Mouse (Mus musculus) CH12.LX (cell line): ENCODE measurements at regions not wholly inside any gene's neighbourhood (a gene's known extent, or its start where the extent isn't known, plus 50 kb on each side); places are given as distances from the start of the nearest gene placed in this dataset.

ENCODE experiments used
- DNase-seq: peaks from one replicate; pipeline ENCODE4 v3.0.0-alpha.2; 2013; ENCODE audit errors: extremely low read depth
- H3K27ac ChIP-seq: 2 replicates; pipeline ENCODE4 v1.5.1; 2012; ENCODE audit warnings: low read depth, mild to moderate bottlenecking, control low read depth, moderate library complexity; ENCODE audit not compliant: insufficient read depth
- H3K27me3 ChIP-seq: replicated peaks from 2 replicates; pipeline ENCODE3; 2012; ENCODE audit warnings: inconsistent platforms
- H3K36me3 ChIP-seq, 2 experiments: replicated peaks in 1 of 2; 2 replicates each; pipeline versions ENCODE3 to v1.6.1; 2012; ENCODE audit warnings: inconsistent platforms in 1 of 2, low read length in 1 of 2, mild to moderate bottlenecking in 1 of 2, mixed read lengths in 1 of 2, moderate library complexity in 1 of 2; ENCODE audit not compliant: control insufficient read depth in 1 of 2, insufficient read depth in 1 of 2
- H3K4me1 ChIP-seq, 2 experiments: 2 replicates each; pipeline ENCODE4 v1.6.1; 2012; ENCODE audit warnings: inconsistent platforms in 1 of 2, moderate library complexity in 1 of 2; ENCODE audit not compliant: insufficient read depth in 2 of 2, control insufficient read depth in 1 of 2
- H3K4me2 ChIP-seq: 2 replicates; pipeline ENCODE4 v1.6.1; 2012; ENCODE audit warnings: low read depth, mild to moderate bottlenecking, control low read depth; ENCODE audit not compliant: poor library complexity, insufficient read depth, severe bottlenecking
- H3K4me3 ChIP-seq, 3 experiments: fragments of 150-350 bp in 1 of 3; sonication (generic) in 1 of 3; replicated peaks in 1 of 3; 2 replicates each; pipeline versions ENCODE3 to v1.5.1; 2011 to 2012; ENCODE audit warnings: low read depth in 2 of 3, low read length in 2 of 3, mild to moderate bottlenecking in 2 of 3, moderate library complexity in 2 of 3, control low read depth in 1 of 3, improper control_type of control experiment in 1 of 3, inconsistent platforms in 1 of 3, mixed read lengths in 1 of 3; ENCODE audit not compliant: poor library complexity in 1 of 3
- H3K79me2 ChIP-seq: replicated peaks from 2 replicates; pipeline ENCODE4 v1.6.1; 2012; ENCODE audit warnings: mild to moderate bottlenecking, moderate library complexity; ENCODE audit not compliant: control insufficient read depth, poor library complexity, insufficient read depth, severe bottlenecking; ENCODE audit errors: extremely low read depth
- H3K9ac ChIP-seq: 2 replicates; pipeline ENCODE4 v1.6.1; 2012; ENCODE audit warnings: low read depth, mild to moderate bottlenecking, control low read depth, moderate library complexity; ENCODE audit not compliant: insufficient read depth
- H3K9me3 ChIP-seq: replicated peaks from 2 replicates; pipeline ENCODE3; 2012; ENCODE audit warnings: low read length, inconsistent platforms, mixed read lengths
- CHD1 ChIP-seq: IDR thresholded peaks from 2 replicates; pipeline ENCODE4 v1.6.1; 2012; ENCODE audit warnings: low read depth, low read length, improper control_type of control experiment, inconsistent platforms
- CTCF ChIP-seq, 2 experiments: IDR thresholded peaks in 1 of 2; conservative IDR thresholded peaks in 1 of 2; 2 replicates each; pipeline ENCODE4 v1.5.1; 2011 to 2012; ENCODE audit warnings: low read depth in 2 of 2, low read length in 2 of 2, improper control_type of control experiment in 1 of 2, inconsistent platforms in 1 of 2, mild to moderate bottlenecking in 1 of 2, moderate library complexity in 1 of 2
- ELF1 ChIP-seq: IDR thresholded peaks from 2 replicates; pipeline ENCODE4 v1.6.1; 2014; ENCODE audit warnings: low read depth, mild to moderate bottlenecking, inconsistent platforms, low read length, improper control_type of control experiment
- MYC ChIP-seq: IDR thresholded peaks from 2 replicates; pipeline ENCODE4 v1.6.1; 2011; ENCODE audit warnings: low read depth, mild to moderate bottlenecking, improper control_type of control experiment, low read length
- NRF1 ChIP-seq: IDR thresholded peaks from 2 replicates; pipeline ENCODE4 v1.6.1; 2014; ENCODE audit warnings: low read depth, mild to moderate bottlenecking, inconsistent platforms, low read length, improper control_type of control experiment, moderate library complexity
- PAX5 ChIP-seq: IDR thresholded peaks from 2 replicates; pipeline ENCODE4 v1.6.1; 2012; ENCODE audit warnings: low read length, inconsistent platforms, mixed read lengths
- RCOR1 ChIP-seq: conservative IDR thresholded peaks from 2 replicates; pipeline ENCODE4 v1.6.1; 2012; ENCODE audit warnings: low read depth, mild to moderate bottlenecking, inconsistent platforms, low read length, improper control_type of control experiment
- SIN3A ChIP-seq: IDR thresholded peaks from 2 replicates; pipeline ENCODE4 v1.6.1; 2012; ENCODE audit warnings: low read length, improper control_type of control experiment, inconsistent platforms
- USF2 ChIP-seq: conservative IDR thresholded peaks from 2 replicates; pipeline ENCODE4 v1.6.1; 2011; ENCODE audit warnings: low read depth, low read length, improper control_type of control experiment
- dilution Hi-C: fragments of 300-500 bp; cut with MboI; formaldehyde crosslinking; loops from 2 replicates; pipeline ENCODE4 v1.14.3; 2020; ENCODE audit warnings: low sequenced_read_pairs; ENCODE audit not compliant: extremely low pct_unique_long_range_greater_than_20kb, extremely low pct_ligation_motif_present
- in situ Hi-C: fragments of 300-500 bp; cut with MboI; formaldehyde crosslinking; loops from 3 replicates; pipeline ENCODE4 v1.14.3; 2019; ENCODE audit warnings: low sequenced_read_pairs, low pct_ligation_motif_present, low pct_unique_long_range_greater_than_20kb, mixed read lengths

DNA sequence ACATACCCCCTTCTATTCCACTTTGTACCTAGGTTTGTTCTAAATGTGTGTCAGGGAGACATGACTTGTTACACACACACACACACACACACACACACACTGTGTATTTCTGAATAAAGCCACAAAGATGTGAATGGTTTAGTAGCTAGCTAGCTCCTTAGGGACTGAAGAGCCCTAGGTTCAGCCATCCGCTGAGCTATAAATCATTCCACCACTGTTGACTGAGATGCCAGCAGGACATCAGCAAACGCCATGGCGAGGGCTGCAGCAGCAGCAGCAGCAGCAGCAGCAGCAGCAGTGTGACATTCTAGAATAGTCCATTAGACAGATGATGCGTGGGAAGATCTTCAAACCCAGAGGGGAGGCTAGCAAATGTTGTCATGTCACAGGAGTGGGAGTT is 455.9 kb downstream of the Med13l start:
- dilution Hi-C loops (no loop called here), in situ Hi-C loops (no loop called here)

DNA sequence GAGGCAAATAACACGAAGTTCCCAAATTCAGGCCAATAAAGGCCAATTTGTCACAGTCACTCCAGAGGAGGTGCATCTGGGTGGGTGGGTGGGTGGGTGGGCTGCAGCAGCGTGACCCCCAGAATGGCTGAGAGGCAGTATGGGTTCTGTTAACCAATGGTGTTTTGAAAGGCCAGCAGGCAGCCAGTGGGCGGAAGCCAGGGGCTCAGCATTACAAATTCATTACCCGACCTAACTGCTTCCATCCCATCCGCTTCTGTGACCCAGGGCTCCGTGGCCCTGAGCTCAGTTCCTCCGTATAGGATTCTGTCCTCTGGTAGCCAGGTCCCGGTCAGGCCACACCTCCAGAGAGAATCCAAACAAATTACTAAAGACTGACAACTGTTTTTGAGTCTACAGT is 463.5 kb downstream of the Med13l start:
- dilution Hi-C loops, result no loop called here
- H3K79me2 ChIP-seq, result no peaks in the 10 kb centered on the region
- DNase-seq, result no peak
- TF ChIP-seq PAX5 (no peak), CTCF (conservative IDR thresholded peaks at IDR 0.05 in 1 of 2, IDR thresholded peaks at IDR 0.05 in 1 of 2; ENCODE audit: low read depth in 2 of 2, low read length in 2 of 2) (no peak)
- H3K4me2 ChIP-seq, result no peak overlapping the region
- no peaks in the 10 kb centered on the region for H3K36me3 ChIP-seq
- in situ Hi-C loops, result no loop called here
- no peak overlapping the region for H3K9ac ChIP-seq
- H3K4me1 ChIP-seq, result 0 out of 4 replicates have a peak, but pooled peaks cover 0 to 3% of the 10 kb centered on the region in 2 experiments
- no peak overlapping the region for H3K4me3 ChIP-seq
- peaks cover 90% of the 10 kb centered on the region for H3K9me3 ChIP-seq
- H3K27ac ChIP-seq, result no peak overlapping the region
- H3K27me3 ChIP-seq, result no peaks in the 10 kb centered on the region

More for the DNA sequence above, 455.9 kb downstream of the Med13l start:
- TF ChIP-seq USF2 (no peak), SIN3A (no peak), NRF1 (no peak), MYC (no peak)
- TF ChIP-seq, all 38 proteins: peak for 0
- Histone ChIP-seq H3K27me3 (no peaks in the 10 kb centered on the region), H3K9ac (no peak overlapping the region), H3K4me1 (no peaks in the 10 kb centered on the region), H3K36me3 (no peaks in the 10 kb centered on the region), H3K4me3 (no peak overlapping the region), H3K27ac (no peak overlapping the region), H3K4me2 (no peak overlapping the region), H3K9me3 (peaks cover 72% of the 10 kb centered on the region), H3K79me2 (no peaks in the 10 kb centered on the region)
- DNase-seq, result no peak

DNA sequence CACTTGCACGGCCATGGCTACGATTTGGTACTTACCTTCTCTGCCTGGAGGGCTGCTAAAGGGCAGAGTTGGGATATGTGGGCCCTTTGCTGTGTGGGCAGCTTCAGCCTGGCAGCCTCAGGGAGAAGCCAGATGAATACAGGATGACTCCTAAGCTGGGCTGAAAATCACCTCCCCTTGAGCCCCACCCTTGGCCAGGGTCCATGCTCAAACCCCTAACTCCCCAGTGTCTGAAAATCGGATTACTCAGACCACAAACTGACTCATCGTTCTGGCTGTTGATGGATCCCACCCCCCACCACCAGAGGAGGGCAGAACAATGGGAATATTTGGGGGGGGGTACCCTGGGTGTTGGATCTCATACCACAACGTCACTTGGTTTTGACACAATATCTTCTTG is 471.6 kb downstream of the Med13l start:
- no peaks in the 10 kb centered on the region for H3K27me3 ChIP-seq
- TF ChIP-seq ELF1 (no peak), CTCF (conservative IDR thresholded peaks at IDR 0.05 in 1 of 2, IDR thresholded peaks at IDR 0.05 in 1 of 2; ENCODE audit: low read depth in 2 of 2, low read length in 2 of 2) (no peak), RCOR1 (no peak), SIN3A (no peak), USF2 (no peak), CHD1 (no peak)
- 0 out of 4 replicates have a peak, but pooled peaks cover 0 to 3% of the 10 kb centered on the region in 2 experiments for H3K4me1 ChIP-seq
- DNase-seq, result no peak
- H3K27ac ChIP-seq, result no peak overlapping the region
- H3K9me3 ChIP-seq, result peaks cover 88% of the 10 kb centered on the region
- no peaks in the 10 kb centered on the region for H3K36me3 ChIP-seq
- in situ Hi-C loops, result no loop called here
- no peak overlapping the region for H3K4me2 ChIP-seq
- dilution Hi-C loops, result no loop called here
- H3K79me2 ChIP-seq, result no peaks in the 10 kb centered on the region
- no peak overlapping the region for H3K4me3 ChIP-seq
- no peak overlapping the region for H3K9ac ChIP-seq
